Mouse (Mus musculus): ENCODE measurements around the gene Pnp2. TPM values are rescaled to one million over a fixed set of nuclear protein-coding genes. Genes with fewer than 3 reads are reported as not detected.
A peak's percentile ranks its signal among the peaks of the same experiment; 100 is the strongest.

Gene Pnp2
- polyA plus RNA-seq, 1 experiment, result 0.08 TPM

DNA sequence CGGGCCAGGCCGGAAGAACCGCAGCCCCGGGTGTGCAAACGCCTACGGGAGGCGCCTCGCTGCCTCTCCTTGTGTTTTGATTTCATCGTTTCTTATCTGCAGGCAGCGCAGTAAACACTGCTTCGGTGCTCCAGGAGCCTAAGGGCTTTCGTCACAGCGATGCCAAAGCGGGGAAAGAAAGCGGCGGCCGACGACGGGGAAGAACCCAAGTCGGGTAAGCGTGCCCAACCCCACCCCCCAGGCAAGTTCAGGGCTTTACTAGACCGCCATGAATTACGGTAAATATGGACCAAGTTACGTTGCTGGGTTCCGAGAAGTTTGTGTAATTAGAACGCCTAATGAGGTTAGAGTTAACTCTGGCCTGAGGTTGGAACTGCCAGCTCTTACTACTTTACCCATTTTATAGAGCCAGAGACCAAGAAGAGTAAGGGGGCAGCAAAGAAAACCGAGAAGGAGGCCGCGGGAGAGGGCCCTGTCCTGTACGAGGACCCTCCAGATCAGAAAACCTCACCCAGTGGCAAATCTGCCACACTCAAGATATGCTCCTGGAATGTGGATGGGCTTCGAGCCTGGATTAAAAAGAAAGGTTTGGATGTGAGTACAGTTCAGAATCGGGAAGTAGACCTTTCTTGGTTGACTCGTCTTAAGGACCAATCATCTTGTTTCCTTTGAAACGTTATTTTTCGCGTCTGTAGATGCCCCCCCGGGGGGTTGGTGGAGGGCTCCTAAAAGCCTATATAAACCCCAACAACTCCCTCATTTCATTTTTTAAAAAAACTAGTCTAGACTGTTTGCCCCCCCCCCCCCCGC lies 30.5 kb upstream of the Pnp2 start:
- Histone ChIP-seq H3K36me3 (ENCODE audit: control insufficient read depth, insufficient read depth) (peaks cover 24% of the 10 kb centered on the region), H3K4me2 (ENCODE audit: low read depth) (peak overlapping the region; percentile 91), H3K79me2 (ENCODE audit: control insufficient read depth, insufficient read depth) (peaks cover 54% of the 10 kb centered on the region), H3K4me3 (peak overlapping the region; percentile 87), H3K27me3 (ENCODE audit: control insufficient read depth, insufficient read depth, insufficient read length) (no peaks in the 10 kb centered on the region), H3ac (ENCODE audit: control insufficient read depth, insufficient read length) (peak overlapping the region; percentile 53)
- TF ChIP-seq MYOD1 (IDR thresholded peaks at IDR 0.05; ENCODE audit: control insufficient read depth in 1 of 3, insufficient read length in 2 of 3, low read depth in 2 of 3) (no peak), SRF (IDR thresholded peaks at IDR 0.05; ENCODE audit: control insufficient read depth, insufficient read length, low read depth) (no peak), POLR2AphosphoS2 (IDR thresholded peaks at IDR 0.05; ENCODE audit: insufficient read length, low read depth) (peak; percentile 31)

DNA sequence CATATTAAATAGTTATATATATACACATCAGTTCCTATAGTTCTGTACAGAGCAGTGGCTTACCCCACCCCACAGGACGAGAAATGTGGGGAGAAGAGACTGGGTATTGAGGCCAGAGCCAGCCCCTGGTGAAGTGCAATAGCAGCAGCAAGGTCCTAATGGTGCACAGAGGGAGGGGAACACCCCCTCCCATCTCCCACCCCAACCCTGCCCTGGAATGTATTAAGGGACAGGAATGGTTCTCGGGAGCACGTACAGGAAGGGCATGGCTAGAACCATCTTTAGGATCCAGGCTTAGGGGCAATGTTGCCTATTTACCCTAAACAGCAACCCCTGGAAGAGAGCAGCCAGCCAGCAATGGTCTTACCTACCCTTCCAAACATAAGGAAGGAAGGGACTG lies 28.4 kb upstream of the Pnp2 start:
- TF ChIP-seq REST (IDR thresholded peaks at IDR 0.05; ENCODE audit: insufficient read depth, insufficient read length), result no peak
- TF ChIP-seq POLR2AphosphoS2 (IDR thresholded peaks at IDR 0.05; ENCODE audit: insufficient read length, low read depth), result peak; percentile 42
- no peak for TF ChIP-seq TCF3 (IDR thresholded peaks at IDR 0.05; ENCODE audit: insufficient read length, low read depth)
- no peak for TF ChIP-seq MYOG (IDR thresholded peaks at IDR 0.05; ENCODE audit: control insufficient read depth in 1 of 3, insufficient read depth in 1 of 3, insufficient read length in 2 of 3, low read depth in 2 of 3)
- TF ChIP-seq MYOD1 (IDR thresholded peaks at IDR 0.05; ENCODE audit: control insufficient read depth in 1 of 3, insufficient read length in 2 of 3, low read depth in 2 of 3), result no peak
- Histone ChIP-seq H3ac (ENCODE audit: control insufficient read depth, insufficient read length) (no peak overlapping the region), H3K36me3 (ENCODE audit: control insufficient read depth, insufficient read depth) (peaks cover 24% of the 10 kb centered on the region), H3K27me3 (ENCODE audit: control insufficient read depth, insufficient read depth, insufficient read length) (no peaks in the 10 kb centered on the region), H3K4me3 (no peak overlapping the region), H3K79me2 (ENCODE audit: control insufficient read depth, insufficient read depth) (peaks cover 54% of the 10 kb centered on the region), H3K4me2 (ENCODE audit: low read depth) (no peak overlapping the region)

DNA sequence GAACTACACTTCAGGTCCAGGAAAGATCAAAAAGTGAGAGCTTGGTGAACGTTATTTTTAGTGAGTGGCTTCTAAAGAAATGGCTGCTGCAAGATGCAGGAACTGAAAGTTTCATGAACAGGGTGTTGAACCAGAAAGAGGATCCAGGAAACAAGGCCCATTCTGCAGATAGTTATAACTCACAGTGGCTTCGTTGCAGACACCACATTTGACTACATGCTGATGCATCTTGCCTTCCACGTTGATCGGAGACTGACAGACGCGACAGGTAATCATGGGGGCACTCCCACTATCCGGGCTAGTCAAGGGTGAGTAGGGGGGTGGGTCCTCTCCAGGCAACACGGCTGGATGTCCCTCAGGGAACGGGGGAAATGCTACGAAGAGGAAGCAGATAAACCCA lies 25.8 kb upstream of the Pnp2 start:
- H3ac ChIP-seq (ENCODE audit: control insufficient read depth, insufficient read length), result peak overlapping the region; percentile 56
- H3K79me2 ChIP-seq (ENCODE audit: control insufficient read depth, insufficient read depth), result peaks cover 47% of the 10 kb centered on the region
- H3K36me3 ChIP-seq (ENCODE audit: control insufficient read depth, insufficient read depth), result peaks cover 24% of the 10 kb centered on the region
- H3K4me3 ChIP-seq, result peak overlapping the region; percentile 43
- TF ChIP-seq POLR2A (IDR thresholded peaks at IDR 0.05; ENCODE audit: insufficient read length, low read depth) (no peak), SRF (IDR thresholded peaks at IDR 0.05; ENCODE audit: control insufficient read depth, insufficient read length, low read depth) (no peak), TCF3 (IDR thresholded peaks at IDR 0.05; ENCODE audit: insufficient read length, low read depth) (no peak), MYOG (IDR thresholded peaks at IDR 0.05; ENCODE audit: control insufficient read depth in 1 of 3, insufficient read depth in 1 of 3, insufficient read length in 2 of 3, low read depth in 2 of 3) (no peak)
- peak overlapping the region; percentile 94 for H3K4me2 ChIP-seq (ENCODE audit: low read depth)
- no peaks in the 10 kb centered on the region for H3K27me3 ChIP-seq (ENCODE audit: control insufficient read depth, insufficient read depth, insufficient read length)

GRCm38 (mm10) chr14:50930377-50930753 lies 25.4 kb upstream of the Pnp2 start:
- no peaks in the 10 kb centered on the region for H3K27me3 ChIP-seq (ENCODE audit: control insufficient read depth, insufficient read depth, insufficient read length)
- peaks cover 24% of the 10 kb centered on the region for H3K36me3 ChIP-seq (ENCODE audit: control insufficient read depth, insufficient read depth)
- TF ChIP-seq MYOD1 (IDR thresholded peaks at IDR 0.05; ENCODE audit: control insufficient read depth in 1 of 3, insufficient read length in 2 of 3, low read depth in 2 of 3), result peak in 1 of 3 experiments; percentile 62
- peak in 1 of 3 experiments; percentile 48 for TF ChIP-seq MYOG (IDR thresholded peaks at IDR 0.05; ENCODE audit: control insufficient read depth in 1 of 3, insufficient read depth in 1 of 3, insufficient read length in 2 of 3, low read depth in 2 of 3)
- no peak for TF ChIP-seq TCF12 (IDR thresholded peaks at IDR 0.05; ENCODE audit: insufficient read depth, poor library complexity, severe bottlenecking)
- H3K4me3 ChIP-seq, result peak overlapping the region; percentile 43
- H3ac ChIP-seq (ENCODE audit: control insufficient read depth, insufficient read length), result peak overlapping the region; percentile 56
- peaks cover 43% of the 10 kb centered on the region for H3K79me2 ChIP-seq (ENCODE audit: control insufficient read depth, insufficient read depth)
- H3K4me2 ChIP-seq (ENCODE audit: low read depth), result peak overlapping the region; percentile 94

DNA sequence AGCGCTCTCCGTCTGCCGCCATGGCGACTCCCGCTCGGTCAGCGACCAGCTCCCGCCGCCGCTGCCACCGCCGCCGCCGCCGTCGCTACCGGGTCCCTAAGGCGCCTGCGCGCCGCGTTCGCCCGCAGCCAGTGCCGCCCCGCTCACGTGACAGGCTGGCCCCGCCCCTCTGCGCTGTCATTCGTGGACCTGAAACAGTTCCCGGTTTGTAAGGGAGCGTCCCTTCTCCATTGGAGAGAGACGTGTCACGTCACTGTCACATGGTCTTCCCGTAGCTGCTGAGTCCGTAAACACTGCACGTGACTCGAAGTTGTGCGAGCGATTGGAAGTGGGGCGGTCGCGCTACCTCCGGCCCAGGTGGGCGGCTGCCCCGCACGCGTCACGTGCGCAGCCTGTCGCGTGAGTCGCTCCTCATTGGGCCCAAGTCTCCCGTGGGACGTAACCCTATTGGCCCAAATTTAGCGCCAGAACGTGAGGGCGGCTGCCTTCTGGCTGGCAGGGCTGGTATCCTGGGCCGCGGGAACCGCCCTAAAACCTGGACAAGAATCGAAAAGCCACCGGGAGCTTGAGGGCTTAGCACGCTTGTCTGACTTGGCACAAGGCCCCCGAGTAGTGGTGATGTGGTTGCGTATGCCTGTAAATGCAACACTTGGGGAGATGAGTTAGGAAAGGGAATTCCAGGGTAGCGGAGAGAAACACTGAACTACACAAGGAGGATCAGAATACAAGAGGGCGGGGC lies 24.9 kb upstream of the Pnp2 start, which contains the start of the genes Pip4p1 and Pnp:
Gene Pip4p1, minus strand, starts transcription at position 103 of the 739 bp plus-strand sequence.
Gene Pnp, plus strand, starts transcription at position 329 of the 739 bp plus-strand sequence.
- no peak for TF ChIP-seq REST (IDR thresholded peaks at IDR 0.05; ENCODE audit: insufficient read depth, insufficient read length)
- peak; percentile 83 for TF ChIP-seq POLR2A (IDR thresholded peaks at IDR 0.05; ENCODE audit: insufficient read length, low read depth)
- TF ChIP-seq POLR2AphosphoS2 (IDR thresholded peaks at IDR 0.05; ENCODE audit: insufficient read length, low read depth), result peak; percentile 67
- no peak for TF ChIP-seq TCF12 (IDR thresholded peaks at IDR 0.05; ENCODE audit: insufficient read depth, poor library complexity, severe bottlenecking)
- TF ChIP-seq MYOG (IDR thresholded peaks at IDR 0.05; ENCODE audit: control insufficient read depth in 1 of 3, insufficient read depth in 1 of 3, insufficient read length in 2 of 3, low read depth in 2 of 3), result peak in 2 of 3 experiments; percentile 41 to 46
- TF ChIP-seq E2F4 (IDR thresholded peaks at IDR 0.05; ENCODE audit: insufficient read depth), result peak; percentile 33
- TF ChIP-seq USF1 (IDR thresholded peaks at IDR 0.05; ENCODE audit: low read depth), result peak; percentile 98
- TF ChIP-seq TCF3 (IDR thresholded peaks at IDR 0.05; ENCODE audit: insufficient read length, low read depth), result no peak
- no peak for TF ChIP-seq MAX (IDR thresholded peaks at IDR 0.05; ENCODE audit: low read depth)
- peak; percentile 70 for TF ChIP-seq SRF (IDR thresholded peaks at IDR 0.05; ENCODE audit: control insufficient read depth, insufficient read length, low read depth)
- no peak for TF ChIP-seq CEBPB (IDR thresholded peaks at IDR 0.05; ENCODE audit: insufficient read depth, poor library complexity, severe bottlenecking)
- peak in 2 of 3 experiments; percentile 21 to 45 for TF ChIP-seq MYOD1 (IDR thresholded peaks at IDR 0.05; ENCODE audit: control insufficient read depth in 1 of 3, insufficient read length in 2 of 3, low read depth in 2 of 3)

More for the DNA sequence above, 24.9 kb upstream of the Pnp2 start, which contains the start of the genes Pip4p1 and Pnp:
- peak within 1 kb of the TSS; percentile 43 for H3K4me3 ChIP-seq
- H3ac ChIP-seq (ENCODE audit: control insufficient read depth, insufficient read length), result peak within 1 kb of the TSS; percentile 56
- H3K27me3 ChIP-seq (ENCODE audit: control insufficient read depth, insufficient read depth, insufficient read length), result no peaks in the 10 kb centered on the region
- H3K79me2 ChIP-seq (ENCODE audit: control insufficient read depth, insufficient read depth), result peaks cover 38% of the 10 kb centered on the region
- H3K4me2 ChIP-seq (ENCODE audit: low read depth), result peak within 1 kb of the TSS; percentile 94
- H3K36me3 ChIP-seq (ENCODE audit: control insufficient read depth, insufficient read depth), result peaks cover 24% of the 10 kb centered on the region

All from myocyte (in vitro differentiated cells).